Mouse (Mus musculus) embryonic fibroblast, embryonic 13.5 days (primary cell): ENCODE results near the gene Cmtm2b.

Experiments
- CTCF ChIP-seq: IDR thresholded peaks from 2 replicates; pipeline ENCODE4 v1.5.1; 2011; ENCODE audit warnings: mild to moderate bottlenecking, control low read depth, low read length, moderate library complexity, borderline replicate concordance; ENCODE audit not compliant: insufficient read depth
- POLR2A ChIP-seq: IDR thresholded peaks from 2 replicates; pipeline ENCODE4 v1.6.1; 2011; ENCODE audit warnings: low read depth, mild to moderate bottlenecking, control low read depth, low read length, moderate library complexity

GRCm38 (mm10) chr8:104371121-104371520, 49.1 kb downstream of the Cmtm2b start:
- TF ChIP-seq POLR2A (no peak), CTCF (no peak)
